Mouse (Mus musculus) liver, adult 2 months (tissue): Measurements from ENCODE around the gene Ankra2.

Experiments
- CTCF ChIP-seq: fragments of 200-500 bp; IDR thresholded peaks from 2 replicates; pipeline ENCODE4 v1.5.1; 2011; ENCODE audit warnings: low read depth, low read length, control low read depth
- POLR2A ChIP-seq: fragments of 200-500 bp; IDR thresholded peaks from 2 replicates; pipeline ENCODE4 v1.6.1; 2011; ENCODE audit warnings: low read length, control low read depth; ENCODE audit not compliant: insufficient read depth; ENCODE audit errors: extremely low read depth

DNA sequence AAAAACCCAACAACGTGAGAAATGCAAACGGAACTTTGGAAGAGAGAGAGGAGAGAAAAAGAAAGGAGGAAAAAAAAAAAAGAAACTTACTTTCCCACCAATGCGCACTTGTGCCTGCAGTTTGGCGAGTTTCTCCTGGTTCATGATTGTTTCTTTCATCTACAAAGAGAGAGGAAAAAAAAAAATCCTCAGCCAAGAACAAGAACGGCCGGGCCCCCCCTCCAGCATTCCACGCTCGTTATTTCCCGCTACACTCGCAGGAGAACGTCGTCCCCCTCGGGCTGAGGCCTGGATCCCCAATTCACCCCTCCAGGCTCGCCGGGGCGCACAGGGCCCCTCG, 53.2 kb downstream of the Ankra2 start:
- TF ChIP-seq CTCF (no peak), POLR2A (no peak)
